Mouse (Mus musculus) heart, adult 2 months (tissue): ENCODE results near the gene Pradc1.

Experiments used
- CTCF ChIP-seq: fragments of 200-600 bp; IDR thresholded peaks from 2 replicates; pipeline ENCODE4 v1.8.1; 2022; ENCODE audit warnings: antibody characterized with exemption, mild to moderate bottlenecking, moderate library complexity
- EP300 ChIP-seq: fragments of 200-500 bp; IDR thresholded peaks from 2 replicates; pipeline ENCODE4 v1.6.1; 2011; ENCODE audit warnings: low read depth, low read length, control low read depth; ENCODE audit not compliant: insufficient read depth
- POLR2A ChIP-seq: fragments of 200-500 bp; IDR thresholded peaks from 2 replicates; pipeline ENCODE4 v1.6.1; 2011; ENCODE audit warnings: mild to moderate bottlenecking, low read depth, low read length, control low read depth; ENCODE audit not compliant: insufficient read depth

DNA sequence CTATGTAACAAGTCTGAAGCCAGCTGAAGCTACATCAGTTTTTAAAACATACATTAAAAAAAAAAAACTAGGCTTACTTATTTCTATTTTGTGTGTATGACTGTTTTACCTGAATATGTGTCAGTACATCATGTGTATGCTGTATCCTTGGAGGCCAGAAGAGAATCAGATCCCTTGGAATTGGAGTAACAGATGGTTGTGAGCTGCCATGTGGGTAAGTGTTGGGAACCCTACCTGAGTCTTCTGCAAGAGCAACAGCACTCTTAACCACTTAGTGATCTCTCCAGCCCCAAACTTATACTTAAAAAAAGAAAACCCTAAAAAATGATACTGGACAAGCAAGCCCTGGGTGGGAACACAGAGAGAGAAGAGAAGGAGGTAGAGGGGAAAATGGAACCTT is 45.2 kb upstream of the Pradc1 start:
- TF ChIP-seq CTCF (no peak), POLR2A (no peak), EP300 (no peak)
